Comparison of ENCODE assay signal across 12 mouse cellular contexts in genomic region chr10:18393740-18394139, GRCm38 (mm10).
DNase-seq lines count a peak whose midpoint lies in the region; ATAC-seq and TF ChIP-seq lines count a peak whose summit lies in the region.
"Had no signal": no experiment of that assay in that cellular context is flagged by ENCODE, and none has a peak within 500 bp of the region (broad histone marks: within the 10 kb centered on the region; RNA-seq: fewer than 3 reads in every experiment).

No protein-coding gene starts in this region.

- TF ChIP-seq EP300 in ES-Bruce4 (IDR thresholded peaks at IDR 0.05; ENCODE audit: insufficient read depth, low read depth, low read length): no peak

- 74% methylated on average over 3 of the region's 3 CpGs for WGBS in liver, adult 2 months
- 36% methylated on average over 3 of the region's 3 CpGs for WGBS in liver, embryonic 11.5 days
- 46% methylated on average over 3 of the region's 3 CpGs for WGBS in limb, embryonic 11.5 days

- H3K27me3 ChIP-seq in liver, adult 2 months (ENCODE audit: control insufficient read depth, insufficient read depth, low read length): no peaks in the 10 kb centered on the region
- H3K27me3 ChIP-seq in liver, embryonic 11.5 days (replicated peaks; ENCODE audit: control insufficient read depth, insufficient read depth, low read length): no peaks in the 10 kb centered on the region
- H3K27me3 ChIP-seq in ES-Bruce4 (ENCODE audit: control insufficient read depth, insufficient read depth, low read length, poor library complexity, severe bottlenecking): no peaks in the 10 kb centered on the region
- no peaks in the 10 kb centered on the region for H3K27me3 ChIP-seq in limb, embryonic 11.5 days (ENCODE audit: control insufficient read depth, insufficient read depth, low read length)
- H3K27me3 ChIP-seq: embryonic facial prominence, embryonic 15.5 days; hindbrain, embryonic 12.5 days; liver, embryonic 13.5 days had no signal

- peak; percentile 45; the same call in 1 of the 2 replicates for TF ChIP-seq CTCF in liver, adult 2 months (IDR thresholded peaks at IDR 0.05; ENCODE audit: low read depth, low read length)
- peak; percentile 29 for TF ChIP-seq CTCF in ES-Bruce4 (IDR thresholded peaks at IDR 0.05; ENCODE audit: low read depth, low read length)

- H3K36me3 ChIP-seq in liver, adult 2 months (ENCODE audit: control insufficient read depth, insufficient read depth, low read length): no peaks in the 10 kb centered on the region
- no peaks in the 10 kb centered on the region for H3K36me3 ChIP-seq in liver, embryonic 11.5 days (ENCODE audit: control insufficient read depth, insufficient read depth, low read length)
- no peaks in the 10 kb centered on the region for H3K36me3 ChIP-seq in ES-Bruce4 (ENCODE audit: control insufficient read depth, insufficient read depth, low read length, poor library complexity, severe bottlenecking)
- H3K36me3 ChIP-seq in limb, embryonic 11.5 days (ENCODE audit: control insufficient read depth, insufficient read depth, low read length): no peaks in the 10 kb centered on the region
- H3K36me3 ChIP-seq: embryonic facial prominence, embryonic 15.5 days; hindbrain, embryonic 12.5 days; liver, embryonic 13.5 days had no signal

- no peak for DNase-seq in liver, adult 2 months (ENCODE audit: extremely low read depth, low read depth, low spot score)
- DNase-seq in liver, embryonic 11.5 days (ENCODE audit: low spot score): no peak
- DNase-seq in ZHBTc4 (ENCODE audit: low read depth, low spot score): peak; percentile 83
- peak; percentile 47 for DNase-seq in limb, embryonic 11.5 days (ENCODE audit: low spot score)
- DNase-seq in natural killer cell, adult 2 months (ENCODE audit: low spot score in 2 of 2): no peak
- DNase-seq in left cerebral cortex, adult 11 months (ENCODE audit: low spot score): no peak
- no peak for DNase-seq in kidney, postnatal 14 days
- DNase-seq: adrenal gland, adult 8-10 months; liver, embryonic 13.5 days had no signal

- no peak overlapping the region for H3K9ac ChIP-seq in liver, adult 2 months (ENCODE audit: low read depth, low read length)
- H3K9ac ChIP-seq in liver, embryonic 11.5 days (ENCODE audit: low read depth, low read length): no peak overlapping the region
- no peak overlapping the region for H3K9ac ChIP-seq in ES-Bruce4 (ENCODE audit: low read depth, poor library complexity, severe bottlenecking)
- no peak overlapping the region for H3K9ac ChIP-seq in limb, embryonic 11.5 days (ENCODE audit: low read length)
- H3K9ac ChIP-seq: embryonic facial prominence, embryonic 15.5 days; hindbrain, embryonic 12.5 days; liver, embryonic 13.5 days had no signal

- peaks cover 10% of the 10 kb centered on the region; the same call in 1 of the 2 replicates for H3K79me2 ChIP-seq in liver, adult 2 months (ENCODE audit: control insufficient read depth, insufficient read depth, low read length)

- H3K4me2 ChIP-seq in liver, embryonic 11.5 days: no peak overlapping the region
- H3K4me2 ChIP-seq in limb, embryonic 11.5 days (ENCODE audit: low read depth, severe bottlenecking): no peak overlapping the region
- H3K4me2 ChIP-seq: embryonic facial prominence, embryonic 15.5 days; hindbrain, embryonic 12.5 days; liver, embryonic 13.5 days had no signal

- H3K4me3 ChIP-seq in liver, adult 2 months (ENCODE audit: insufficient read depth, low read depth, low read length): no peak overlapping the region
- H3K4me3 ChIP-seq in liver, embryonic 11.5 days (ENCODE audit: low read depth, low read length): no peak overlapping the region
- H3K4me3 ChIP-seq in ES-Bruce4 (ENCODE audit: low read depth, low read length): no peak overlapping the region
- no peak overlapping the region for H3K4me3 ChIP-seq in limb, embryonic 11.5 days (ENCODE audit: low read depth, low read length)
- H3K4me3 ChIP-seq: embryonic facial prominence, embryonic 15.5 days; hindbrain, embryonic 12.5 days; liver, embryonic 13.5 days had no signal

- H3K27ac ChIP-seq in liver, adult 2 months (replicated peaks; ENCODE audit: insufficient read depth, low read depth, low read length): no peak overlapping the region
- no peak overlapping the region for H3K27ac ChIP-seq in liver, embryonic 11.5 days (ENCODE audit: low read depth, low read length)
- H3K27ac ChIP-seq in ES-Bruce4 (ENCODE audit: insufficient read depth, low read length): no peak overlapping the region
- 0 out of 2 replicates have a peak overlapping the region, but pooled peaks have one; percentile 30 for H3K27ac ChIP-seq in limb, embryonic 11.5 days (replicated peaks; ENCODE audit: low read depth, low read length)
- H3K27ac ChIP-seq: embryonic facial prominence, embryonic 15.5 days; hindbrain, embryonic 12.5 days; liver, embryonic 13.5 days had no signal

- no peaks in the 10 kb centered on the region for H3K9me3 ChIP-seq in liver, embryonic 11.5 days (ENCODE audit: control insufficient read depth, low read length)
- no peaks in the 10 kb centered on the region for H3K9me3 ChIP-seq in ES-Bruce4 (replicated peaks; ENCODE audit: control insufficient read depth, insufficient read depth, low read length, poor library complexity, severe bottlenecking)
- H3K9me3 ChIP-seq in limb, embryonic 11.5 days (ENCODE audit: control insufficient read depth, low read length): no peaks in the 10 kb centered on the region
- H3K9me3 ChIP-seq: embryonic facial prominence, embryonic 15.5 days; hindbrain, embryonic 12.5 days; liver, embryonic 13.5 days had no signal

- no peak for ATAC-seq in liver, embryonic 11.5 days (replicated peaks; ENCODE audit: low FRiP score)
- no peak for ATAC-seq in limb, embryonic 11.5 days (ENCODE audit: insufficient number of reproducible peaks, low FRiP score, low TSS enrichment, low read depth)

- H3K4me1 ChIP-seq in liver, adult 2 months (ENCODE audit: control insufficient read depth, insufficient read depth, low read length): no peaks in the 10 kb centered on the region; the same call in 1 of the 2 replicates
- no peaks in the 10 kb centered on the region for H3K4me1 ChIP-seq in liver, embryonic 11.5 days (replicated peaks; ENCODE audit: control insufficient read depth, insufficient read depth, low read length)
- H3K4me1 ChIP-seq in ES-Bruce4 (ENCODE audit: control insufficient read depth, insufficient read depth, low read length): no peaks in the 10 kb centered on the region
- H3K4me1 ChIP-seq in limb, embryonic 11.5 days (ENCODE audit: control insufficient read depth, insufficient read depth, low read length): peaks cover 3% of the 10 kb centered on the region; the same call in 1 of the 2 replicates
- H3K4me1 ChIP-seq: hindbrain, embryonic 12.5 days; liver, embryonic 13.5 days had no signal

- no peak for TF ChIP-seq POLR2A in liver, adult 2 months (IDR thresholded peaks at IDR 0.05; ENCODE audit: extremely low read depth, insufficient read depth, low read length)
- no peak for TF ChIP-seq POLR2A in ES-Bruce4 (IDR thresholded peaks at IDR 0.05; ENCODE audit: insufficient read depth, low read length)

Comparison
In these comparisons a context has a peak if more than half of its experiments do, and no peak if none do; other contexts are left out.
1. DNase-seq: peak in ZHBTc4 (single experiment) and limb, embryonic 11.5 days (single experiment); none in liver, adult 2 months (single experiment), liver, embryonic 11.5 days (single experiment), natural killer cell, adult 2 months (0 of 2), left cerebral cortex, adult 11 months (single experiment) and kidney, postnatal 14 days (single experiment).